Mouse (Mus musculus): ENCODE measurements around the gene Eftud2.

DNA sequence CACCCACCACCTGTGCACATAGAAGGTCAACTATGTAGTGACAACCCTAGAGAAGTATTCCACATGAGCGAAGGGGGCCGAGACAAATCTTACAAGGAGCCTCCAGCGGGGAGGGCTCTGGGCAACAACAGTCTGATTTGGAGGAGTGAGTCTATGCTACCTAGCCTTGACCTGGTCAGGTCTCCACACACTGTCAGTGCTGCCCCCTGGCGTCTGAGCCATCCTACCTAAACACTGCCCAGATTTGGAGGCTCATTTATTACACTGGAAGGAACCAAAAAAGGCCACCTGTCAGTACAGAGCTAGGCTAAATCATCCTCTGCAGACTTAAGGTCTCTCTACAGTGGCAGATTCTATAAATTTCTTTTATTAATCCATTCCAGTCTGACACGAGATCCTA lies 28.9 kb downstream of the Eftud2 start:
- TF ChIP-seq EP300 (IDR thresholded peaks at IDR 0.05; ENCODE audit: insufficient read depth, low read depth, low read length) (peak; percentile 76; the same call in 1 of the 2 replicates), CTCF (IDR thresholded peaks at IDR 0.05) (peak; percentile 83)

Data from heart, adult 2 months (tissue).